Mouse (Mus musculus) myocyte (in vitro differentiated cells): ENCODE data around the gene Fbxo4.
A peak's percentile ranks its signal among the peaks of the same experiment; 100 is the strongest.

ENCODE experiments used
- CEBPB ChIP-seq: IDR thresholded peaks from 2 replicates; pipeline ENCODE4 v1.6.1; 2011; ENCODE audit warnings: mild to moderate bottlenecking, moderate library complexity; ENCODE audit not compliant: poor library complexity, insufficient read depth, severe bottlenecking
- E2F4 ChIP-seq: IDR thresholded peaks from one replicate; pipeline ENCODE4 v1.6.1; 2011; ENCODE audit warnings: mild to moderate bottlenecking, control low read depth, moderate library complexity; ENCODE audit not compliant: insufficient read depth
- MAX ChIP-seq: IDR thresholded peaks from one replicate; pipeline ENCODE4 v1.6.1; 2011; ENCODE audit warnings: low read depth, mild to moderate bottlenecking, control low read depth
- MYOD1 ChIP-seq, 3 experiments: IDR thresholded peaks; one replicate each; pipeline ENCODE4 v1.6.1; 2011; ENCODE audit warnings: control low read depth in 2 of 3, low read depth in 2 of 3, mild to moderate bottlenecking in 2 of 3, moderate library complexity in 1 of 3; ENCODE audit not compliant: insufficient read length in 2 of 3, control insufficient read depth in 1 of 3
- POLR2A ChIP-seq: IDR thresholded peaks from one replicate; pipeline ENCODE4 v1.6.1; 2011; ENCODE audit warnings: low read depth, mild to moderate bottlenecking, control low read depth, moderate library complexity; ENCODE audit not compliant: insufficient read length
- POLR2AphosphoS2 ChIP-seq: IDR thresholded peaks from one replicate; pipeline ENCODE4 v1.6.1; 2011; ENCODE audit warnings: low read depth, control low read depth; ENCODE audit not compliant: insufficient read length
- TCF3 ChIP-seq: IDR thresholded peaks from one replicate; pipeline ENCODE4 v1.6.1; 2011; ENCODE audit warnings: low read depth, control low read depth; ENCODE audit not compliant: insufficient read length
- USF1 ChIP-seq: IDR thresholded peaks from one replicate; pipeline ENCODE4 v1.6.1; 2011; ENCODE audit warnings: low read depth, mild to moderate bottlenecking, control low read depth, moderate library complexity

GRCm38 (mm10) chr15:3954971-3955370 lies 24.4 kb downstream of the Fbxo4 start:
- TF ChIP-seq MAX, result no peak
- TF ChIP-seq POLR2A, result no peak
- TF ChIP-seq CEBPB, result 0 out of 2 replicates have a peak, but pooled peaks have one; percentile 30
- TF ChIP-seq TCF3, result no peak
- TF ChIP-seq E2F4, result no peak
- no peak for TF ChIP-seq POLR2AphosphoS2
- TF ChIP-seq USF1, result no peak
- TF ChIP-seq MYOD1 (IDR thresholded peaks at IDR 0.05; ENCODE audit: control insufficient read depth in 1 of 3, insufficient read length in 2 of 3, low read depth in 2 of 3), result no peak
